Mouse (Mus musculus) forebrain, embryonic 11.5 days (tissue): ENCODE measurements around the gene Pkib. TPM values are rescaled to one million over a fixed set of nuclear protein-coding genes. Genes with fewer than 3 reads are reported as not detected.

Experiments used
- ATAC-seq: fragments of 200-750 bp; cut with Nextera tagmentation; replicated peaks from 2 replicates; pipeline ENCODE4 v1.8.0; 2017; ENCODE audit warnings: moderate TSS enrichment; ENCODE audit not compliant: low FRiP score
- DNase-seq: peaks from one replicate; pipeline ENCODE4 v3.0.0-alpha.2; 2017; ENCODE audit warnings: low spot score
- H3K27ac ChIP-seq: fragments of 300-500 bp; sonication (generic); 2 replicates; pipeline ENCODE4 v1.5.1; 2014; ENCODE audit warnings: low read depth, low read length
- H3K27me3 ChIP-seq: fragments of 300-500 bp; sonication (generic); 2 replicates; pipeline ENCODE4 v1.6.1; 2014; ENCODE audit warnings: mild to moderate bottlenecking, low read length, mixed read lengths; ENCODE audit not compliant: control insufficient read depth, insufficient read depth
- H3K36me3 ChIP-seq: fragments of 300-500 bp; sonication (generic); 2 replicates; pipeline ENCODE4 v1.6.1; 2014; ENCODE audit warnings: mild to moderate bottlenecking, low read length, moderate library complexity, mixed read lengths; ENCODE audit not compliant: control insufficient read depth, insufficient read depth
- H3K4me1 ChIP-seq: fragments of 300-500 bp; sonication (generic); replicated peaks from 2 replicates; pipeline ENCODE4 v1.6.1; 2014; ENCODE audit warnings: low read length, mixed read lengths; ENCODE audit not compliant: control insufficient read depth, insufficient read depth
- H3K4me2 ChIP-seq: fragments of 300-500 bp; sonication (generic); 2 replicates; pipeline ENCODE4 v1.6.1; 2014; ENCODE audit warnings: low read depth, mild to moderate bottlenecking, low read length, moderate library complexity, mixed read lengths; ENCODE audit not compliant: severe bottlenecking
- H3K4me3 ChIP-seq: fragments of 300-500 bp; sonication (generic); 2 replicates; pipeline ENCODE4 v1.5.1; 2014; ENCODE audit warnings: low read depth, low read length
- H3K9ac ChIP-seq: fragments of 300-500 bp; sonication (generic); 2 replicates; pipeline ENCODE4 v1.6.1; 2014; ENCODE audit warnings: low read length
- H3K9me3 ChIP-seq: fragments of 300-500 bp; sonication (generic); 2 replicates; pipeline ENCODE4 v1.6.1; 2016; ENCODE audit warnings: low read length, mixed read lengths; ENCODE audit not compliant: control insufficient read depth
- WGBS: fragments of 180-500 bp; shearing (Covaris S2); extraction: QIAGEN DNeasy Blood & Tissue Kit; methylation state at CpG from one replicate; pipeline ENCODE4 v1.1.7; 2014; 5-methylcytosine and 5-hydroxymethylcytosine counted together
- polyA plus RNA-seq: library from polyadenylated mRNA; unstranded; fragments of >200 nt; fragmentation: Nextera tagmentation; extraction: Ambion mirVana; gene quantifications from 2 replicates; pipeline ENCODE4 v1.2.1, GENCODE M21; 2014

Gene Pkib
- polyA plus RNA-seq = 2.1 and 2.2 TPM in 2 replicates

DNA sequence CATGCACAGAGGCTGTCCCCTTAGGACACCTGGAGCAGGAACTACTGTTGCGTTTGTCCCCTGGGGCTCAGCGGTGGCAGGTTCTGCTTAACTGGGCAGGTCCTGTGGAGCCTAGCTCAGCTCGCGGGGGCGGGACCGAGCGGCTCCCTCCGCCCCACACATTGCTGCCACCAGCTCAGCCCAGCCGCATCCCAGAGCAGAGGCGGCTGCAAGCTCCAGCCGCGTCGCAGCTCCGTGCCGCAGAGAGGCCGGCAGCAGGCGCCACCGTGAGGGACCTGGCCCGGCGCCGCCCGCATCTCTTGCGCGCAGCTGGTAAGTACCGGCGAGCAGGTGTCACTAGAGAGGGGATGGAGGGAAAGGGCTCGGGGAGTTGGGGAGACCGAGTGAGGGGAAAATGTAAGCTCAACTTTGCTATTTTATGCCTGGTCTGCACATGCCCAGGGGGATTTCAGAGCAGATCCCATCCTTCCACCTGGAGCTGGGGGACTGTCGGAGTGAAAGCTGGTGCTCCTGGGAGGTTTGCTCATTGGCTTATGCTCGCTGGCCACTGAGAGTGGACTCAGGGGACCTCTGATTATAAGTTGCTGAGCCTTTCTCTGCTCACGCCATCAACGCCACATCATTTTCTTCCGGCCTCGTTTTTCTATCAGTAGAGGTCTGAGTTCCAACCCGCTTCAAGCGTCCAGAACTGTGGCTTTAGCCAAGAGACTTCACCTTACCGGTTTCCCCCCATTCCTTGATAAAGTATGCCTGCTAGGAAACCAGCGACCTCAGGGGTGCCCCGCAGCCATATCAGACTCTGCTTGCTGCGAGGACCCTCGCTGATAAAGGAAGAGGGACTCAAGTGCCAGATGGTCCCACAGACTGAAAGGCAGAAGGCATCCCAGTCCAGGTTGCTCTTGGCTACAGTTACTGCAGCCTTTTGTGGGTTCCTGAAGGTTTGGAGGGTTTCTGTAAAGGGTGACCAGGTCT lies at the start of gene Pkib:
Gene Pkib (plus strand): TSS at position 86 of the 972 bp plus-strand sequence.
- H3K9me3 ChIP-seq = no peaks in the 10 kb centered on the region
- DNase-seq (peak; percentile 79), ATAC-seq (peak; percentile 94)
- H3K4me2 ChIP-seq = peak within 1 kb of the TSS; percentile 89
- H3K36me3 ChIP-seq = no peaks in the 10 kb centered on the region
- under 1% methylated on average over 41 of the region's 41 CpGs for WGBS
- H3K4me3 ChIP-seq = peak within 1 kb of the TSS; percentile 35
- peak within 1 kb of the TSS; percentile 47 for H3K9ac ChIP-seq
- peaks cover 2% of the 10 kb centered on the region; the same call in 1 of the 2 replicates for H3K4me1 ChIP-seq
- H3K27ac ChIP-seq = no peak within 1 kb of the TSS
- peaks cover 4% of the 10 kb centered on the region; the same call in 1 of the 2 replicates for H3K27me3 ChIP-seq

DNA sequence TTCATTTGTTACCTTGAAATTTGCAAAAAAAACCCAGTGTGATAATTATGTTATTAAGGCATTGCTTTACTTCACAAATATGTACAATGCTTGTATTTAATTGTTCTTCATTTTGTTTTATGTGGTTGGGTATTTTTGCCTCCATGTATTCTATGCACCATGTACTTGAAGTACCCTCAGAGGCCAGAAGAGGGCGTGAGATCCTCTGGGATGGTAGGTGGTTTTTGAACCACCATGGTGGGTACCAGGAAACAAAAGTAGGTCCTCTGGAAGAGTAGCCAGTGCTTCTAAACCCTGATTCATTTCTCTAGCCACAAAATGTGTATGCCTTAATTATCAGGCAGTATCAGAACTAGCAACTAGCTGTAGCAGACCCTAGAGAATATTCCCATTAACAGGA lies 47.9 kb upstream of the Pkib start:
- Histone ChIP-seq H3K9ac (no peak overlapping the region), H3K27ac (no peak overlapping the region), H3K27me3 (no peaks in the 10 kb centered on the region), H3K9me3 (no peaks in the 10 kb centered on the region), H3K4me3 (no peak overlapping the region), H3K4me2 (no peak overlapping the region), H3K4me1 (no peaks in the 10 kb centered on the region), H3K36me3 (no peaks in the 10 kb centered on the region)
- WGBS = 39% methylated on average over 1 of the region's 1 CpGs
- no peak for ATAC-seq
- DNase-seq = no peak

DNA sequence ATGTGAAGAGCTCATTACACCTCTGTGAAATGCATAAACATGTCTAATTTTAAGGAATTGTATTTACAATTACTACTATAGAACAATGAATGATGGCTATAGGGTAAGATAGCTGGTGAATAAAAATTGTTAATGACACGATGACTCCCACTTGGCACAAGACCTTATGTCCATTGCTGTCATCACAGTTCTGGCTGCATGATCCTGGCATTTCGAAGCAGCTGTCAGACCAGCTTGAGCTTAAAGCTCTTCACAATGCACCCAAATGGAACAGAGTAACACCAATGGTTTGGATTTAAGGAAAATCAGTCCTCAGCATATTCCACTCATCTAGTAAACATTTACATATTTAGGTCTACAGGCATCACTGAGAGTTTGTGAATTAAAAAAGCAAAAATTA lies 37.5 kb upstream of the Pkib start:
- no peak overlapping the region for H3K27ac ChIP-seq
- no peaks in the 10 kb centered on the region for H3K36me3 ChIP-seq
- ATAC-seq (no peak), DNase-seq (no peak)
- 94% methylated on average over 2 of the region's 2 CpGs for WGBS
- H3K4me2 ChIP-seq = no peak overlapping the region
- no peaks in the 10 kb centered on the region for H3K9me3 ChIP-seq
- H3K4me3 ChIP-seq = no peak overlapping the region
- no peaks in the 10 kb centered on the region for H3K4me1 ChIP-seq
- H3K9ac ChIP-seq = no peak overlapping the region
- H3K27me3 ChIP-seq = no peaks in the 10 kb centered on the region

DNA sequence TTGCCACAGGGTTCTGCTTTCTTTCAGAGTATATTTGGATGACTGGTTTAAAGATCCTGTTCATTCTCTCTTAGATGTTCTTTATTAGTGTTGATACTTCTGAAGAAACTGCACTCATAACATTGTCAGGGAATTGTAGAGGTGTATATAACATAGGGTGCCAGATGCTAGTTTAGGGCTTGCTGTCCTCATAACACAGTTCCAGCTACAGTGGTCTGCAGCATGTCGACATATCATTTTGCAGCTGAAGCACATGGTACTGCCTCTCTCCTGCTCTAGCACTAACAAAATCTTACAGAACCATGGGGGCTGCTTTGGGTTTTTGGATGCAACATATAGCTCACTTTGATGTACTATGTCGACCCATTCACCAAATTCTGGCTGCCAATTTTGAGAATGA lies 34.6 kb upstream of the Pkib start:
- H3K9me3 ChIP-seq = no peaks in the 10 kb centered on the region
- no peaks in the 10 kb centered on the region for H3K27me3 ChIP-seq
- DNase-seq (no peak), ATAC-seq (no peak)
- H3K36me3 ChIP-seq = no peaks in the 10 kb centered on the region
- no peak overlapping the region for H3K9ac ChIP-seq
- H3K4me1 ChIP-seq = no peaks in the 10 kb centered on the region
- 71% methylated on average over 2 of the region's 2 CpGs for WGBS
- no peak overlapping the region for H3K27ac ChIP-seq
- no peak overlapping the region for H3K4me2 ChIP-seq
- no peak overlapping the region for H3K4me3 ChIP-seq

- 93% methylated on average over 4 of the region's 4 CpGs for WGBS
- H3K36me3 ChIP-seq = no peaks in the 10 kb centered on the region
- no peaks in the 10 kb centered on the region for H3K9me3 ChIP-seq
- no peak overlapping the region for H3K4me2 ChIP-seq
- no peaks in the 10 kb centered on the region for H3K27me3 ChIP-seq
- no peaks in the 10 kb centered on the region for H3K4me1 ChIP-seq
- ATAC-seq = no peak
- H3K9ac ChIP-seq = no peak overlapping the region
- H3K4me3 ChIP-seq = no peak overlapping the region
- H3K27ac ChIP-seq = no peak overlapping the region
- DNase-seq = no peak
Observed at GRCm38 (mm10) chr10:57602951-57603350, 28.8 kb upstream of the Pkib start.

DNA sequence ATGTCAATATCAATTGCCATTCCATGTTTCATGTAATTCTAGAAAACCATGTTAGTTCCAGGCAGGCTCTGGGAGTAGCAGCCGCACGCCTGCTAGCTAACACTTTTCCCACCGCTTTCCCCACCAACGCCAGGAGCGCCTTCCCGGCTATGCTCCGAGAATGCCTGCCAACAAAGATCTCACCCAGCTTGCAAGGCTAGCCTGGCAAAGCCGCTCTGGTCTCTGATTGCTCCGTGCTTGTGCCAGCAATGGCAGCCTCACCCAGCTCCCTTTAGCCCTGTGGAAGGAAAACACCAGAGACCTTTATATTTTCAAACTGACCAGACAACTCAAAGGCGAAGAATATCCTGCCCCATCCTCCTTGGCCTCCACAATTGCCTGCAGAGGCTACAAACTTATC lies 8.5 kb upstream of the Pkib start:
- Histone ChIP-seq H3K9me3 (no peaks in the 10 kb centered on the region), H3K27ac (no peak overlapping the region), H3K27me3 (no peaks in the 10 kb centered on the region), H3K4me1 (no peaks in the 10 kb centered on the region), H3K9ac (no peak overlapping the region), H3K4me3 (no peak overlapping the region), H3K4me2 (no peak overlapping the region), H3K36me3 (no peaks in the 10 kb centered on the region)
- WGBS = 88% methylated on average over 10 of the region's 10 CpGs
- ATAC-seq = no peak
- DNase-seq = no peak

DNA sequence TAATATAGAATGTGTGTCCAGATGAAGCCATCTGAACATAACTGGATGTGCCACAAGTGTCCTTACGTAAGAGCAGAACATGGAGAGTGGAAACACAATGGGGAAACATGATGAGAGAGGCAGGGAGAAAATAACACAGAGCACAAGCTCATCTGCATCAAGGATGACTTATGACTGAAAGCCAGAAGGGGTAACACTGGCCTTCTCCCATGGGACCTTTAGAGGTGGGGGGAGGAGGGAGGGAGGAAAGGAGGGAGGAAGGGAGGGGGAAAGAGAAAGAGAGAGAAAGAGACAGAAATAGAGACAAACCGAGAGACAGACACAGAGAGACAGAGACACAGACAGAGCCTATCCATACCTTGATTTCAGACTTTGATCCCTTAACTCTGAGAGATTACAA lies 4.0 kb upstream of the Pkib start:
- Histone ChIP-seq H3K4me2 (no peak overlapping the region), H3K9me3 (no peaks in the 10 kb centered on the region), H3K4me3 (no peak overlapping the region), H3K36me3 (no peaks in the 10 kb centered on the region), H3K27ac (no peak overlapping the region), H3K9ac (no peak overlapping the region), H3K4me1 (peaks cover 2% of the 10 kb centered on the region; the same call in 1 of the 2 replicates), H3K27me3 (peaks cover 4% of the 10 kb centered on the region; the same call in 1 of the 2 replicates)
- 84% methylated on average over 2 of the region's 2 CpGs for WGBS
- no peak for ATAC-seq
- no peak for DNase-seq

GRCm38 (mm10) chr10:57630557-57630956 lies 1.2 kb upstream of the Pkib start:
- no peak overlapping the region for H3K27ac ChIP-seq
- peaks cover 2% of the 10 kb centered on the region; the same call in 1 of the 2 replicates for H3K4me1 ChIP-seq
- DNase-seq (no peak), ATAC-seq (no peak)
- no peak overlapping the region for H3K4me2 ChIP-seq
- no peaks in the 10 kb centered on the region for H3K36me3 ChIP-seq
- no peaks in the 10 kb centered on the region for H3K9me3 ChIP-seq
- no peak overlapping the region for H3K4me3 ChIP-seq
- peaks cover 4% of the 10 kb centered on the region; the same call in 1 of the 2 replicates for H3K27me3 ChIP-seq
- H3K9ac ChIP-seq = no peak overlapping the region
- WGBS = 96% methylated on average over 2 of the region's 2 CpGs
